Mouse (Mus musculus): ENCODE data around the gene Ndufaf3.

- no peak for TF ChIP-seq CTCF (IDR thresholded peaks at IDR 0.05)
- TF ChIP-seq EP300 (IDR thresholded peaks at IDR 0.05): no peak
Observed at GRCm38 (mm10) chr9:108572321-108572720, 5.1 kb upstream of the Ndufaf3 start.

Measured in lung, postnatal 0 days (tissue).